Mouse (Mus musculus) CH12.LX (cell line): Measurements from ENCODE around the gene Hrh2. TPM values are rescaled to one million over a fixed set of nuclear protein-coding genes. Genes with fewer than 3 reads are reported as not detected.

Experiments
- DNase-seq: peaks from one replicate; pipeline ENCODE4 v3.0.0-alpha.2; 2013; ENCODE audit errors: extremely low read depth
- H3K27ac ChIP-seq: 2 replicates; pipeline ENCODE4 v1.5.1; 2012; ENCODE audit warnings: low read depth, mild to moderate bottlenecking, control low read depth, moderate library complexity; ENCODE audit not compliant: insufficient read depth
- H3K27me3 ChIP-seq: replicated peaks from 2 replicates; pipeline ENCODE3; 2012; ENCODE audit warnings: inconsistent platforms
- H3K36me3 ChIP-seq, 2 experiments: replicated peaks in 1 of 2; 2 replicates each; pipeline versions ENCODE3 to v1.6.1; 2012; ENCODE audit warnings: inconsistent platforms in 1 of 2, low read length in 1 of 2, mild to moderate bottlenecking in 1 of 2, mixed read lengths in 1 of 2, moderate library complexity in 1 of 2; ENCODE audit not compliant: control insufficient read depth in 1 of 2, insufficient read depth in 1 of 2
- H3K4me1 ChIP-seq, 2 experiments: 2 replicates each; pipeline ENCODE4 v1.6.1; 2012; ENCODE audit warnings: inconsistent platforms in 1 of 2, moderate library complexity in 1 of 2; ENCODE audit not compliant: insufficient read depth in 2 of 2, control insufficient read depth in 1 of 2
- H3K4me2 ChIP-seq: 2 replicates; pipeline ENCODE4 v1.6.1; 2012; ENCODE audit warnings: low read depth, mild to moderate bottlenecking, control low read depth; ENCODE audit not compliant: poor library complexity, insufficient read depth, severe bottlenecking
- H3K4me3 ChIP-seq, 3 experiments: fragments of 150-350 bp in 1 of 3; sonication (generic) in 1 of 3; replicated peaks in 1 of 3; 2 replicates each; pipeline versions ENCODE3 to v1.5.1; 2011 to 2012; ENCODE audit warnings: low read depth in 2 of 3, low read length in 2 of 3, mild to moderate bottlenecking in 2 of 3, moderate library complexity in 2 of 3, control low read depth in 1 of 3, improper control_type of control experiment in 1 of 3, inconsistent platforms in 1 of 3, mixed read lengths in 1 of 3; ENCODE audit not compliant: poor library complexity in 1 of 3
- H3K79me2 ChIP-seq: replicated peaks from 2 replicates; pipeline ENCODE4 v1.6.1; 2012; ENCODE audit warnings: mild to moderate bottlenecking, moderate library complexity; ENCODE audit not compliant: control insufficient read depth, poor library complexity, insufficient read depth, severe bottlenecking; ENCODE audit errors: extremely low read depth
- H3K9ac ChIP-seq: 2 replicates; pipeline ENCODE4 v1.6.1; 2012; ENCODE audit warnings: low read depth, mild to moderate bottlenecking, control low read depth, moderate library complexity; ENCODE audit not compliant: insufficient read depth
- H3K9me3 ChIP-seq: replicated peaks from 2 replicates; pipeline ENCODE3; 2012; ENCODE audit warnings: low read length, inconsistent platforms, mixed read lengths
- BHLHE40 ChIP-seq: IDR thresholded peaks from 2 replicates; pipeline ENCODE4 v1.6.1; 2011; ENCODE audit warnings: mild to moderate bottlenecking, low read depth, low read length, improper control_type of control experiment
- ELF1 ChIP-seq: IDR thresholded peaks from 2 replicates; pipeline ENCODE4 v1.6.1; 2014; ENCODE audit warnings: low read depth, mild to moderate bottlenecking, inconsistent platforms, low read length, improper control_type of control experiment
- EP300 ChIP-seq: IDR thresholded peaks from 2 replicates; pipeline ENCODE4 v1.6.1; 2011; ENCODE audit warnings: low read length, improper control_type of control experiment
- ETS1 ChIP-seq: conservative IDR thresholded peaks from 2 replicates; pipeline ENCODE4 v1.6.1; 2012; ENCODE audit warnings: low read depth, mild to moderate bottlenecking, inconsistent platforms, low read length, improper control_type of control experiment, moderate library complexity
- GABPA ChIP-seq: IDR thresholded peaks from 2 replicates; pipeline ENCODE4 v1.6.1; 2012; ENCODE audit warnings: low read depth, low read length, improper control_type of control experiment, inconsistent platforms; ENCODE audit not compliant: insufficient replicate concordance
- IRF4 ChIP-seq: IDR thresholded peaks from 2 replicates; pipeline ENCODE4 v1.6.1; 2014; ENCODE audit warnings: low read depth, mild to moderate bottlenecking, inconsistent platforms, low read length, improper control_type of control experiment
- JUN ChIP-seq: IDR thresholded peaks from 2 replicates; pipeline ENCODE4 v1.6.1; 2011; ENCODE audit warnings: low read depth, mild to moderate bottlenecking, low read length, improper control_type of control experiment, moderate library complexity; ENCODE audit not compliant: insufficient read depth
- MAX ChIP-seq: IDR thresholded peaks from 2 replicates; pipeline ENCODE4 v1.6.1; 2011; ENCODE audit warnings: low read length, improper control_type of control experiment
- MEF2A ChIP-seq: IDR thresholded peaks from 2 replicates; pipeline ENCODE4 v1.6.1; 2014; ENCODE audit warnings: low read depth, mild to moderate bottlenecking, inconsistent platforms, low read length, improper control_type of control experiment, borderline replicate concordance
- MXI1 ChIP-seq: IDR thresholded peaks from 2 replicates; pipeline ENCODE4 v1.6.1; 2011; ENCODE audit warnings: mild to moderate bottlenecking, low read depth, low read length, improper control_type of control experiment
- NELFE ChIP-seq: IDR thresholded peaks from 2 replicates; pipeline ENCODE4 v1.6.1; 2011; ENCODE audit warnings: low read depth, low read length, improper control_type of control experiment
- NRF1 ChIP-seq: IDR thresholded peaks from 2 replicates; pipeline ENCODE4 v1.6.1; 2014; ENCODE audit warnings: low read depth, mild to moderate bottlenecking, inconsistent platforms, low read length, improper control_type of control experiment, moderate library complexity
- PAX5 ChIP-seq: IDR thresholded peaks from 2 replicates; pipeline ENCODE4 v1.6.1; 2012; ENCODE audit warnings: low read length, inconsistent platforms, mixed read lengths
- RAD21 ChIP-seq: IDR thresholded peaks from 2 replicates; pipeline ENCODE4 v1.6.1; 2011; ENCODE audit warnings: low read depth, mild to moderate bottlenecking, low read length, improper control_type of control experiment, moderate library complexity
- RCOR1 ChIP-seq: conservative IDR thresholded peaks from 2 replicates; pipeline ENCODE4 v1.6.1; 2012; ENCODE audit warnings: low read depth, mild to moderate bottlenecking, inconsistent platforms, low read length, improper control_type of control experiment
- SMC3 ChIP-seq: IDR thresholded peaks from 2 replicates; pipeline ENCODE4 v1.6.1; 2011; ENCODE audit warnings: low read depth, low read length, improper control_type of control experiment
- UBTF ChIP-seq: IDR thresholded peaks from 2 replicates; pipeline ENCODE4 v1.6.1; 2012; ENCODE audit warnings: low read depth, mild to moderate bottlenecking, inconsistent platforms, low read length, improper control_type of control experiment, moderate library complexity
- USF1 ChIP-seq: IDR thresholded peaks from 2 replicates; pipeline ENCODE4 v1.6.1; 2014; ENCODE audit warnings: low read depth, mild to moderate bottlenecking, inconsistent platforms, low read length, improper control_type of control experiment
- ZKSCAN1 ChIP-seq: IDR thresholded peaks from 2 replicates; pipeline ENCODE4 v1.6.1; 2012; ENCODE audit warnings: low read depth, inconsistent platforms, low read length, improper control_type of control experiment, borderline replicate concordance
- dilution Hi-C: fragments of 300-500 bp; cut with MboI; formaldehyde crosslinking; loops from 2 replicates; pipeline ENCODE4 v1.14.3; 2020; ENCODE audit warnings: low sequenced_read_pairs; ENCODE audit not compliant: extremely low pct_unique_long_range_greater_than_20kb, extremely low pct_ligation_motif_present
- in situ Hi-C: fragments of 300-500 bp; cut with MboI; formaldehyde crosslinking; loops from 3 replicates; pipeline ENCODE4 v1.14.3; 2019; ENCODE audit warnings: low sequenced_read_pairs, low pct_ligation_motif_present, low pct_unique_long_range_greater_than_20kb, mixed read lengths
- polyA plus RNA-seq: library from polyadenylated mRNA; unstranded; fragments of >175 nt; gene quantifications from 2 replicates; pipeline ENCODE4 v1.2.1, GENCODE M21; 2012; ENCODE audit warnings: low read depth; ENCODE audit not compliant: insufficient read length
- total RNA-seq, 2 experiments: library from RNA; depleted of rRNA; stranded (reverse); fragments of 300-350 nt in 1 of 2; fragments of >200 nt in 1 of 2; gene quantifications; 2 replicates each; pipeline ENCODE4 v1.2.3; 2012 to 2014

Hrh2 gene
- total and polyA plus RNA-seq, 3 experiments: 0.04 to 0.30 TPM; not detected in 1

DNA sequence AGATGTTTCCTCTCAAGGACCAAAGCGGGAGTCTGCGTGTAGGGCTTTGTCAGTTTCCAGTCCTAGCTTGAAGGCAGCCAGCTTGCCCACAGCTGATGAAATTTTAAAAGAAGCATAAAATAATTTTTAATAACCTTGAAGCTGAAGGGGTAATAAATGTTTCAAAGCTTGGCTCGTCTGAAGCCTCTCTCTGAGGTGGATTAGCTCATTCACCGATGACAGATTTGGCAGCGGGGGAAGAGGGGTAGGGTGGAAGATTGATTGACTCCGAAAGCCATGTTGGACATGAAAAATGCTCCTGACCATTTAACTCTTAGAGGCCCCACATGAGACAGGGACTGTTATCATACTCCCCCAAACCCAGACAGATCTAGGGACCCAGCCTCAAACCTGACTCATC lies 71.7 kb downstream of the Hrh2 start:
- no peaks in the 10 kb centered on the region for H3K4me1 ChIP-seq
- H3K9ac ChIP-seq: no peak overlapping the region
- no peak for TF ChIP-seq IRF4
- in situ Hi-C loops: no loop called here
- DNase-seq: no peak
- peaks cover 81% of the 10 kb centered on the region for H3K27me3 ChIP-seq
- no peak overlapping the region for H3K4me3 ChIP-seq
- no peak overlapping the region for H3K4me2 ChIP-seq
- no peaks in the 10 kb centered on the region for H3K79me2 ChIP-seq
- H3K27ac ChIP-seq: no peak overlapping the region
- H3K36me3 ChIP-seq: no peaks in the 10 kb centered on the region
- peaks cover 3% of the 10 kb centered on the region for H3K9me3 ChIP-seq
- dilution Hi-C loops: no loop called here

GRCm38 (mm10) chr13:54266472-54266871 lies 74.5 kb downstream of the Hrh2 start:
- no peaks in the 10 kb centered on the region for H3K79me2 ChIP-seq
- H3K9ac ChIP-seq: no peak overlapping the region
- dilution Hi-C loops (no loop called here), in situ Hi-C loops (no loop called here)
- H3K27ac ChIP-seq: no peak overlapping the region
- no peak overlapping the region for H3K4me3 ChIP-seq
- H3K27me3 ChIP-seq: peaks cover 83% of the 10 kb centered on the region
- peaks cover 3% of the 10 kb centered on the region for H3K9me3 ChIP-seq
- no peaks in the 10 kb centered on the region for H3K4me1 ChIP-seq
- no peak for TF ChIP-seq UBTF
- TF ChIP-seq ETS1: no peak
- TF ChIP-seq JUN: no peak
- TF ChIP-seq SMC3: no peak
- TF ChIP-seq BHLHE40: no peak
- no peak for TF ChIP-seq RAD21
- no peak for TF ChIP-seq USF1
- no peak for TF ChIP-seq GABPA
- no peak for TF ChIP-seq PAX5
- no peak for TF ChIP-seq IRF4
- no peak for TF ChIP-seq NELFE
- no peak for TF ChIP-seq NRF1
- TF ChIP-seq ELF1: no peak
- TF ChIP-seq RCOR1: no peak
- no peaks in the 10 kb centered on the region for H3K36me3 ChIP-seq
- H3K4me2 ChIP-seq: no peak overlapping the region
- no peak for DNase-seq

- in situ Hi-C loops: no loop called here
- Histone ChIP-seq H3K4me1 (no peaks in the 10 kb centered on the region), H3K36me3 (no peaks in the 10 kb centered on the region)
These were observed 77.2 kb downstream of the Hrh2 start for GRCm38 (mm10) chr13:54269087-54269486.

More at GRCm38 (mm10) chr13:54269087-54269486, 77.2 kb downstream of the Hrh2 start:
- TF ChIP-seq ETS1 (no peak), MXI1 (no peak), EP300 (no peak), NRF1 (no peak), ZKSCAN1 (no peak), MEF2A (no peak), IRF4 (no peak), MAX (no peak)
- Histone ChIP-seq H3K79me2 (no peaks in the 10 kb centered on the region), H3K27ac (no peak overlapping the region), H3K27me3 (peaks cover 84% of the 10 kb centered on the region), H3K4me2 (no peak overlapping the region), H3K9ac (no peak overlapping the region), H3K9me3 (peaks cover 4% of the 10 kb centered on the region), H3K4me3 (no peak overlapping the region)
- no peak for DNase-seq
- dilution Hi-C loops: no loop called here
